Mouse (Mus musculus): ENCODE data around the gene Slc16a9.
"Not testable (repeated sequence)": the region's sequence is repeated elsewhere in the genome, so short reads cannot be mapped to it uniquely, and the experiment has no call there.

Slc16a9 gene

DNA sequence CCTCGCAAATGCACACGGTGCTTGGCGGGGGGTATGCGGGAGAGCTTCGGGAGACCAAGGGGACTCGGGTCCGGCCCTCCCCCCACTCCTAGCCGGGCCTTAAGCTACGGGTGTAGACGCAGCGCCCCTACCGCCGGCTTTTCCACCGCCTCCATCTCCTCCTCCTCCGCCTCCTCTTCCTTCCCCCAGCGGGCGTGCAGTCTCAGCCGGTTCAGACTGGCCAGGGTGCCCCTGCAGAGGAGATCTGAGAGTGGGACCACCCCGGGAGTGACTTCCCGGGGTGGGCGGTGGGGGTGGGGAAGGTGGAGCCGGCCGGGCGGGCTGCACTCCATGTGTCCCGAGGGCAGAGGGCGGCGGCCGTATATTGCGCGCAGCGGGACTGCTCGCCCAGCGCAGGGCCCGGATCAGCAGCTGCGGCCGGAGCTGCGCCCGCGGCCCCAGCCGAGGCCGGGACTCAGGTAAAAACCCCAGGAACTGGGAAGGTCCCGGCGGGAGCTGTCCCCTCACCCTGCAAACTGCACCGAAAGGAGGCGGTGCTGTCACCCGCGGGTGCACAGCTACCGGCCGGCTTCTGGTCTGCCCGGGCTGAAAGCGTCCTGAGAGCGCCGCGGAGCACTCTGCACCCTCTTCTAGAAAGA lies at the start of gene Slc16a9:
Slc16a9 (plus strand) TSS at position 180 of the 638 bp plus-strand sequence.
- peak; percentile 33 for DNase-seq (ENCODE audit: low read depth, low spot score)

GRCm38 (mm10) chr10:70195279-70195678 lies 49.6 kb upstream of the Slc16a9 start:
- no peak for DNase-seq (ENCODE audit: low read depth, low spot score)

- no peak for DNase-seq (ENCODE audit: low read depth, low spot score)
Observed at GRCm38 (mm10) chr10:70195786-70196185, 49.1 kb upstream of the Slc16a9 start.

DNA sequence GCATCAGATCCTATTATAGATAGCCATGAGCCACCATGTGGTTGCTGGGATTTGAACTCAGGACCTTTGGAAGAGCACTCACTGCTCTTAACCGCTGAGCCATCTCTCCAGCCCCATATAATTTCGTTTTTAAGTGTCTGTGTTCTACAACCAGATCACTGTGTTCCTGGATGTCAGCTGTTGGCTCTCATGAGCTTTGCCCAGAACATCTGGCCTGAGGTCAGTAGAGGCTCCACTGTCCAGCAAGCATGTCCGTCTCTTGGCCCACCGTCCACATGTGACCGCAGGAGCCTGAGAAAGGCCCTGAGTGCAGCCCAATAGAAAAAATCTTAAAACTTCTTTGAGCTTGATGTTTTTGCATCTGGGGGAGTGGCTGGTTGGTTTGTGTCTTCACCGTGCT lies 48.2 kb upstream of the Slc16a9 start:
- DNase-seq (ENCODE audit: low read depth, low spot score) = no peak

- DNase-seq (ENCODE audit: low read depth, low spot score) = no peak
Observed at GRCm38 (mm10) chr10:70197601-70198000, 47.3 kb upstream of the Slc16a9 start.

DNA sequence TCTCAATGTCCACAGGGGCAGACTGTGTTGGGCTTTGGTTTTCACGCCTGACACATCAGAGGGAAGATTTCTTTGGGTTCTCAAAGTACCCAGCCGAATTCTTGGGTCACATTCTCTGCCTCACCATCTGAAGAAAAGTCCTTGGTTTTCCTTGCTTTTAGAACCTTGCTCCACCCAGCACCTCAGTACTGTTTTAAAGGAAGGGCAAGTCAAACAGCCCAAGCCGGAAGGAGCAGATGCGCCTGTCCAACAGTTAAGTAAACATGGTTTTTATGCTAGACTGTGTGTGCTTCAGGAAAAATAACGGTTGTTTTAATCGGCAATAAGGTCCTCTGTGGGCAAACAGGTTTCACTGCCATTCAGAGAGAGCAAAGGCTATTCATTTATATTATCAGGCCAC lies 46.9 kb upstream of the Slc16a9 start:
- DNase-seq (ENCODE audit: low read depth, low spot score) = no peak

GRCm38 (mm10) chr10:70198951-70199463 lies 45.9 kb upstream of the Slc16a9 start:
- DNase-seq (ENCODE audit: low read depth, low spot score) = no peak

GRCm38 (mm10) chr10:70199466-70200210 lies 45.3 kb upstream of the Slc16a9 start:
- DNase-seq (ENCODE audit: low read depth, low spot score) = no peak

- DNase-seq (ENCODE audit: low read depth, low spot score) = no peak
Observed at GRCm38 (mm10) chr10:70200889-70201500, 43.9 kb upstream of the Slc16a9 start.

- no peak for DNase-seq (ENCODE audit: low read depth, low spot score)
Observed at GRCm38 (mm10) chr10:70204505-70205399, 40.1 kb upstream of the Slc16a9 start, which contains the start of gene Mrln. TSS of gene Mrln (plus strand) at chr10:70204664.

- DNase-seq (ENCODE audit: low read depth, low spot score) = no peak
Observed at GRCm38 (mm10) chr10:70211281-70211680, 33.6 kb upstream of the Slc16a9 start.

DNA sequence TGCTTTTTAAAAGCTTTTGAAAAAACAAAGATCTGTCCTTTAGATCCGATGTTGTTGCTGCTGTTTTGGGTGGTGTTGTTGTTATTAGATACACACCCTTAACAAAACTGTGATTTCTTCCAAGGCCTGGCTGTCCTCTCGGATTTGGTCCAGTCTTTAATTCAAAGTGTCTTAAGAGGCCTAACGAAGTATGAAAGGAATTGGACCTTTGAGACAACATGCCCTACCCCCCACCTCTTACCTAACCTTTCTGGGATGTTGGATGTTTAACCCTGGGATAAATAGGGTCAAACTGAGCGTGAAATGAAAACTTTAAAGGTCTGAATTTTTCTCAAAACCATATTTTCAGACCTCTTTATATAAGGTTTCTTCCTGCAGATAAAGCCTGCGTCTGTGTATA lies 23.9 kb upstream of the Slc16a9 start:
- DNase-seq (ENCODE audit: low read depth, low spot score) = no peak

- DNase-seq (ENCODE audit: low read depth, low spot score) = not testable (repeated sequence)
Observed at GRCm38 (mm10) chr10:70222231-70222630, 22.7 kb upstream of the Slc16a9 start.

GRCm38 (mm10) chr10:70224571-70224970 lies 20.3 kb upstream of the Slc16a9 start:
- DNase-seq (ENCODE audit: low read depth, low spot score) = no peak

DNA sequence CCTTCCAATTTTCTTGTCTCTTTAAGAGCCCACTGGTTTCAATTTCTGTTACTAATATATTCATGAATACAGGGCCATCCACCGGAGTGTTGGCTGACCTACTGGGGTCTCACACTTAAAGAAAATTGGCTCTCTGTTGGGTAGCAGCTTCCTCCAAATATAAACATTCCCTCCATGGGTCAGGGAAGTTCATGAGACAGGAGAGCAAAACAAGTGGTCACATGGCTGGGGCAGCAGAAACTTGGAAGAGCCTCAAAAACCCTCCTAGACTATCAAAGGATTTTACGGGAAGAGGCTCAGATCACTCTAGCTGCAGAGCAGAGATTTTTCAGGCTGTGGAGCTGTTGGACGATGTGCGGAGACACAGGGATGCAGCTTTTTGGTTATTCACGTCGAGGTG lies 19.1 kb upstream of the Slc16a9 start:
- DNase-seq (ENCODE audit: low read depth, low spot score) = no peak

DNA sequence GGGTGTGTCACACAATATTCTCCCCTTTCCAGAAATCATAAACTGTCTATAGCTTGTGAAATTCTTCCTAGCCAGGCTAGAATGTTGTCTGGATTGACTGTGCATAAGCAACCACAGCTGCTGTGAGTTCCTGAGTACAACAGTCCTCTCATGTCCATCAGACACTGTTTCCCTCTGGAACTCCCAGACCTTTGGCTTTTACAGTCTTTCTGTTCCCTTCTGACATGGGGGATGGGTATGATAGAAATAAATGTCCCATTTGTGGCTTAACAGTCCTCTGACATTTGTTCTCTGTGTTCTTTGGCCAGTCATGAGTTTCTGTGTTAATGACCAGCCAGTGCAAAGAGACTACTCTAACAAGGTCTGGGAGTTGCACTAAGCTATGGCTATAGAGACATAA lies 18.3 kb upstream of the Slc16a9 start:
- no peak for DNase-seq (ENCODE audit: low read depth, low spot score)

- no peak for DNase-seq (ENCODE audit: low read depth, low spot score)
Observed at GRCm38 (mm10) chr10:70230352-70230751, 14.5 kb upstream of the Slc16a9 start.

GRCm38 (mm10) chr10:70237936-70238335 lies 7.0 kb upstream of the Slc16a9 start:
- no peak for DNase-seq (ENCODE audit: low read depth, low spot score)

- DNase-seq (ENCODE audit: low read depth, low spot score) = no peak
Observed at GRCm38 (mm10) chr10:70242751-70243444, 2.0 kb upstream of the Slc16a9 start.

- DNase-seq (ENCODE audit: low read depth, low spot score) = no peak
Observed at GRCm38 (mm10) chr10:70245559-70245945, 652 bp downstream of the Slc16a9 start.

DNA sequence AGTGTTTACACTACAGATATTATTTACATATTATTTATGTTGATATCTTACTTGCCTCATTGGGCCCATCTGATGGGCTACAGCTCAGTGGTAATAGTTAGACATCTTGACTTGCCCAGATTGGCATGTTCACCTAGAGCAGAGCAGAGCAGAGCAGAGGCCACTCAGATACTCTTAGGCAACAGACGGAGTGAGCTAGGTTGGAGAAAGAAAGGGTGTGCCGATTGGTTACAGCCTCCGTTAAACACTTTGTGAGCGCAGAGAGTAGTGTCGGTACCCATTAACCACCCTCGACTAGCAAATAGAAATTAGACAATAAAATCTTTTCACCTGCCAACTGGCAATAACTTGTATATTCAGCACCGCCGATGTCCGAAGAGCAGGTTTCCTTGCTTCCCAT lies 1.2 kb downstream of the Slc16a9 start:
- DNase-seq (ENCODE audit: low read depth, low spot score) = no peak
